9 mouse cellular contexts compared by ENCODE assay signal in the genomic region with DNA sequence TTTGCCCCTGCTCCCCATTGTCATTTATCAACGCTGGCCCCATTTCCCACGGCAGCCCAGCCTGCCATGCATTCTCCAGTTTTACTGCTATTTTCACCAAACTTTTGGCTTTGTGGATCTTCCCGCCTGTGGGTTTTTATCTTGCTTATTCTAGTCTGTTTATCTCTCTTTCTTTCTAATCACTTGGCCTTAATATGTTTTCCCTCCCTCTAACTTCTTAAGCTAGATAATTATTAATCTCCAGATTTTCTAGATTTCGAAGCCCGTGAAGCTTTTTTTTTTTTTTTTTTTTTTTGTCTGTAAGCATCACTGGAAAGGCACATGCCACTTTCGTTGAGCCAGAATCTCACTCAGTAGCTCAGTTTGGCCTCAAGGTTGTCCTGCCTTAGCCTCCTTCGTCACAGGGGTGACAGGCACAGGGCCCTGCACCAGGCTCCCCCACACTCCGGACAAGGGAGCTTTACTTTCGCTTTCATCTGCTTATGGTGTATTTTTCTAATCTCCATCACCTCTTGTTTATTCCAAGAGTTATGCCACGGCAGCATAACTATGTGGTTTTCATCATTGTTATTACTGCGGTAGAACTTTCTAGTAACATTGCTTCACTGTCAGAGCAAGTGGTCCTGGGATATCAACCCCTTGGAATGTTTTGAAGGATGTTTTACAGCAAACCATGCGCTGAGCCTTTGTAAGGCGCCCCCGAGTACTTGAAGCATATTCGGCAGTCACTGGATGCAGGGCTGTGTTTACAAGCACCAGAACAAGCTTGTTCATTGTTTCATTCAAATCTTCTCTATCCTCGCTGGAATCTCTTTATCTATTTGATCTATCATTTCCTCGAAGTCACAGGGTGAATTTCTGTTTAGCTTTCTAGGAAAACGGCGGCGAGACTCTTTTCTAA.
DNase-seq lines count a peak whose midpoint lies in the region; ATAC-seq and TF ChIP-seq lines count a peak whose summit lies in the region.
"Had no signal": no experiment of that assay in that cellular context is flagged by ENCODE, and none has a peak within 500 bp of the region (broad histone marks: within the 10 kb centered on the region; RNA-seq: fewer than 3 reads in every experiment).

No protein-coding gene starts in this region.

- H3K36me3 ChIP-seq in kidney, embryonic 15.5 days: no peaks in the 10 kb centered on the region
- H3K36me3 ChIP-seq in kidney, embryonic 14.5 days (ENCODE audit: control insufficient read depth, insufficient read depth, low read length): no peaks in the 10 kb centered on the region
- H3K36me3 ChIP-seq in intestine, postnatal 0 days (ENCODE audit: control insufficient read depth, insufficient read depth): no peaks in the 10 kb centered on the region
- no peaks in the 10 kb centered on the region for H3K36me3 ChIP-seq in megakaryocyte, embryonic 14.5 days (replicated peaks; ENCODE audit: low read length)

- no peaks in the 10 kb centered on the region for H3K9me3 ChIP-seq in kidney, embryonic 15.5 days (replicated peaks)
- no peaks in the 10 kb centered on the region for H3K9me3 ChIP-seq in kidney, embryonic 14.5 days (ENCODE audit: control insufficient read depth, low read length)
- H3K9me3 ChIP-seq in intestine, postnatal 0 days (ENCODE audit: control insufficient read depth): no peaks in the 10 kb centered on the region
- H3K9me3 ChIP-seq in megakaryocyte, embryonic 14.5 days: no peaks in the 10 kb centered on the region

- ATAC-seq in kidney, embryonic 15.5 days (replicated peaks; ENCODE audit: low FRiP score): no peak
- no peak for ATAC-seq in kidney, embryonic 14.5 days (ENCODE audit: low FRiP score, low TSS enrichment)
- peak; percentile 37; the same call in 1 of the 2 replicates for ATAC-seq in intestine, postnatal 0 days

- H3K4me1 ChIP-seq in kidney, embryonic 15.5 days: peaks cover 45% of the 10 kb centered on the region
- peaks cover 5% of the 10 kb centered on the region for H3K4me1 ChIP-seq in kidney, embryonic 14.5 days (ENCODE audit: control insufficient read depth, insufficient read depth, low read length)
- peaks cover 19% of the 10 kb centered on the region for H3K4me1 ChIP-seq in bone marrow macrophage, adult 2 months (ENCODE audit: control insufficient read depth, insufficient read depth, low read length)
- H3K4me1 ChIP-seq in intestine, postnatal 0 days (replicated peaks; ENCODE audit: control insufficient read depth, insufficient read depth, low read length): 0 out of 2 replicates have a peak, but pooled peaks cover 7% of the 10 kb centered on the region
- peaks cover 30% of the 10 kb centered on the region for H3K4me1 ChIP-seq in megakaryocyte, embryonic 14.5 days

- no peaks in the 10 kb centered on the region for H3K27me3 ChIP-seq in kidney, embryonic 15.5 days
- no peaks in the 10 kb centered on the region for H3K27me3 ChIP-seq in kidney, embryonic 14.5 days (ENCODE audit: control insufficient read depth, insufficient read depth, low read length)
- no peaks in the 10 kb centered on the region for H3K27me3 ChIP-seq in intestine, postnatal 0 days (replicated peaks; ENCODE audit: control insufficient read depth, insufficient read depth, low read length)
- peaks cover 51% of the 10 kb centered on the region for H3K27me3 ChIP-seq in megakaryocyte, embryonic 14.5 days (replicated peaks)

- no peak for TF ChIP-seq CTCF in bone marrow macrophage, adult 2 months (IDR thresholded peaks at IDR 0.05; ENCODE audit: low read depth, low read length)
- TF ChIP-seq CTCF in intestine, postnatal 0 days (IDR thresholded peaks at IDR 0.05; ENCODE audit: low read depth): no peak

- no peak overlapping the region for H3K4me3 ChIP-seq in kidney, embryonic 15.5 days (replicated peaks)
- no peak overlapping the region for H3K4me3 ChIP-seq in kidney, embryonic 14.5 days (ENCODE audit: low read length)
- peak overlapping the region; percentile 42 for H3K4me3 ChIP-seq in bone marrow macrophage, adult 2 months (ENCODE audit: insufficient read depth, low read length)
- peak overlapping the region; percentile 1; the same call in 1 of the 2 replicates for H3K4me3 ChIP-seq in intestine, postnatal 0 days (ENCODE audit: low read depth, low read length)
- peak overlapping the region; percentile 88 for H3K4me3 ChIP-seq in megakaryocyte, embryonic 14.5 days (replicated peaks)
- H3K4me3 ChIP-seq: left cerebral cortex, adult 2 months had no signal

- TF ChIP-seq POLR2A in bone marrow macrophage, adult 2 months (IDR thresholded peaks at IDR 0.05; ENCODE audit: borderline replicate concordance, low read depth, low read length): no peak

- DNase-seq in cerebellum, adult 9-11 months: no peak
- DNase-seq in spleen, postnatal 14 days (ENCODE audit: low spot score in 2 of 2): no peak
- no peak for DNase-seq in cerebellum, postnatal 10 days

- 49% methylated on average over 20 of the region's 20 CpGs for WGBS in kidney, embryonic 15.5 days
- WGBS in kidney, embryonic 14.5 days: 50% methylated on average over 20 of the region's 20 CpGs
- WGBS in intestine, postnatal 0 days: 35% methylated on average over 20 of the region's 20 CpGs

- H3K9ac ChIP-seq in kidney, embryonic 15.5 days: no peak overlapping the region
- H3K9ac ChIP-seq in kidney, embryonic 14.5 days (ENCODE audit: low read depth, low read length): no peak overlapping the region
- no peak overlapping the region for H3K9ac ChIP-seq in intestine, postnatal 0 days (ENCODE audit: low read depth, low read length)

- H3K27ac ChIP-seq in kidney, embryonic 15.5 days: peak overlapping the region; percentile 37
- H3K27ac ChIP-seq in kidney, embryonic 14.5 days (ENCODE audit: low read depth, low read length): no peak overlapping the region
- H3K27ac ChIP-seq in bone marrow macrophage, adult 2 months (ENCODE audit: insufficient read depth, low read depth, low read length): peak overlapping the region; percentile 42
- H3K27ac ChIP-seq in intestine, postnatal 0 days (ENCODE audit: low read depth, low read length): no peak overlapping the region
- H3K27ac ChIP-seq: left cerebral cortex, adult 2 months had no signal

- peak overlapping the region; percentile 34 for H3K4me2 ChIP-seq in kidney, embryonic 15.5 days
- H3K4me2 ChIP-seq in kidney, embryonic 14.5 days (replicated peaks; ENCODE audit: low read depth, low read length): no peak overlapping the region; the same call in 1 of the 2 replicates
- peak overlapping the region; percentile 40 for H3K4me2 ChIP-seq in intestine, postnatal 0 days (replicated peaks; ENCODE audit: low read depth)

Comparison
In these comparisons a context has a peak if more than half of its experiments do, and no peak if none do; other contexts are left out.
1. H3K27ac ChIP-seq: peak in kidney, embryonic 15.5 days (single experiment) and bone marrow macrophage, adult 2 months (single experiment); none in kidney, embryonic 14.5 days (single experiment) and intestine, postnatal 0 days (single experiment).
2. H3K4me3 ChIP-seq: peak in bone marrow macrophage, adult 2 months (single experiment), intestine, postnatal 0 days (single experiment) and megakaryocyte, embryonic 14.5 days (single experiment); none in kidney, embryonic 15.5 days (single experiment) and kidney, embryonic 14.5 days (single experiment).